Mouse (Mus musculus): ENCODE data around the gene Syngr3.

DNA sequence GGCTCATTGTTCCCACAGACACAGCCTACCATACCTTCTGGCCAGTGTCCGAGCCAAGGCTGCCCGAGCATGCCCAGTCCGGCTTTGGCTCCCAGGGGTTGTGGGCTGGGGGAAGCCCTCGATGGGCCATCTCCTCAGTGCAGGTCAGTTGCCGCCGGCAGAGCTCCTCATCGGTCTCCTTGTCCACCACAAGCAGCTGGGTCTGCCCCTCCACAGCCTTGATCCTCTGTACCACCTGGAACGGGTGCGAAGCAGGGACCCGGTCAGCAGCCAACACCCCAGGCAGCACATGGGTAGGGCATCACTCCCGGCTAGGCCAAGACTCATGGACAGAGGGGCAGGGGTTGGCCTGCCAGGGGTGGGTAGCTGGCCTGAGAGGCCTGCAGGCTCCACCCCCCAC, 42.3 kb downstream of the Syngr3 start:
- TF ChIP-seq CTCF (IDR thresholded peaks at IDR 0.05; ENCODE audit: borderline replicate concordance, extremely low read depth, insufficient read depth, insufficient read length) (no peak), POLR2A (IDR thresholded peaks at IDR 0.05; ENCODE audit: borderline replicate concordance, extremely low read depth, insufficient read depth, insufficient read length, poor library complexity, severe bottlenecking) (no peak)

Data from brain, embryonic 14.5 days (tissue).